Mouse (Mus musculus) ovary, postnatal 36 days (tissue): ENCODE measurements around the gene Cebpe.

Source experiments
- DNase-seq: peaks from one replicate; pipeline ENCODE4 v3.0.0; 2022; ENCODE audit warnings: low spot score, mixed read lengths

Cebpe gene

GRCm38 (mm10) chr14:54721711-54722110 lies 9.7 kb upstream of the Cebpe start:
- DNase-seq = no peak

GRCm38 (mm10) chr14:54720654-54721350 lies 8.8 kb upstream of the Cebpe start:
- no peak for DNase-seq

GRCm38 (mm10) chr14:54720041-54720440 lies 8.1 kb upstream of the Cebpe start:
- DNase-seq = no peak

GRCm38 (mm10) chr14:54715402-54715801 lies 3.4 kb upstream of the Cebpe start:
- no peak for DNase-seq

GRCm38 (mm10) chr14:54714617-54715081 lies 2.7 kb upstream of the Cebpe start:
- no peak for DNase-seq

GRCm38 (mm10) chr14:54714121-54714520 lies 2.1 kb upstream of the Cebpe start:
- peak; percentile 49 for DNase-seq

- DNase-seq = peak; percentile 21
Observed at GRCm38 (mm10) chr14:54712861-54713260, 887 bp upstream of the Cebpe start.

GRCm38 (mm10) chr14:54709054-54709453 lies 2.9 kb downstream of the Cebpe start:
- no peak for DNase-seq

GRCm38 (mm10) chr14:54706589-54707320 lies 5.2 kb downstream of the Cebpe start:
- peak; percentile 26 for DNase-seq

GRCm38 (mm10) chr14:54705844-54706243 lies 6.1 kb downstream of the Cebpe start:
- DNase-seq = peak; percentile 61

- no peak for DNase-seq
Observed at GRCm38 (mm10) chr14:54703207-54703606, 8.8 kb downstream of the Cebpe start.

- DNase-seq = peak; percentile 77
Observed at GRCm38 (mm10) chr14:54701298-54701697, 10.7 kb downstream of the Cebpe start.

- no peak for DNase-seq
Observed at GRCm38 (mm10) chr14:54699586-54699985, 12.4 kb downstream of the Cebpe start.

- DNase-seq = no peak
Observed at GRCm38 (mm10) chr14:54698733-54699132, 13.2 kb downstream of the Cebpe start, which contains the start of gene Gm29776. Gene Gm29776, minus strand, starts transcription at chr14:54698833.

GRCm38 (mm10) chr14:54696752-54697151 lies 15.2 kb downstream of the Cebpe start:
- DNase-seq = no peak

- DNase-seq = no peak
Observed at GRCm38 (mm10) chr14:54695042-54695441, 16.9 kb downstream of the Cebpe start.

- no peak for DNase-seq
Observed at GRCm38 (mm10) chr14:54687251-54687650, 24.7 kb downstream of the Cebpe start.

- peak; percentile 100 for DNase-seq
Observed at GRCm38 (mm10) chr14:54686522-54687143, 25.3 kb downstream of the Cebpe start, which contains the start of gene Acin1. Gene Acin1, minus strand, starts transcription at chr14:54686931.

GRCm38 (mm10) chr14:54686063-54686521 lies 25.9 kb downstream of the Cebpe start, which contains the start of gene 1700123O20Rik:
Gene 1700123O20Rik, plus strand, starts transcription at chr14:54686216.
- no peak for DNase-seq

GRCm38 (mm10) chr14:54685471-54685870 lies 26.5 kb downstream of the Cebpe start:
- DNase-seq = no peak

GRCm38 (mm10) chr14:54682396-54682795 lies 29.6 kb downstream of the Cebpe start:
- DNase-seq = no peak

- DNase-seq = no peak
Observed at GRCm38 (mm10) chr14:54678657-54679304, 33.2 kb downstream of the Cebpe start.
